Mouse (Mus musculus) bone marrow, adult 2 months (tissue): ENCODE measurements around the gene Kif5c.

Experiments
- CTCF ChIP-seq: fragments of 200-500 bp; IDR thresholded peaks from 2 replicates; pipeline ENCODE4 v1.5.1; 2011; ENCODE audit warnings: low read length, control low read depth; ENCODE audit not compliant: control insufficient read depth, insufficient read depth
- POLR2A ChIP-seq: fragments of 200-500 bp; IDR thresholded peaks from 2 replicates; pipeline ENCODE4 v1.6.1; 2011; ENCODE audit warnings: low read depth, mild to moderate bottlenecking, control low read depth, low read length, borderline replicate concordance; ENCODE audit not compliant: control insufficient read depth

- TF ChIP-seq CTCF (no peak), POLR2A (no peak)
Measured at GRCm38 (mm10) chr2:49633231-49633630, 14.1 kb downstream of the Kif5c start.
